Mouse (Mus musculus) testis, adult 2 months (tissue): Measurements from ENCODE around the gene Mael.

ENCODE experiments used
- CTCF ChIP-seq: fragments of 200-500 bp; IDR thresholded peaks from 2 replicates; pipeline ENCODE4 v1.5.1; 2012; ENCODE audit warnings: low read depth, mild to moderate bottlenecking, inconsistent platforms, low read length, moderate library complexity; ENCODE audit not compliant: control insufficient read depth, insufficient read depth, insufficient replicate concordance
- POLR2A ChIP-seq: fragments of 200-500 bp; IDR thresholded peaks from 2 replicates; pipeline ENCODE4 v1.6.1; 2012; ENCODE audit warnings: low read depth, mild to moderate bottlenecking, inconsistent platforms, low read length, moderate library complexity; ENCODE audit not compliant: control insufficient read depth

DNA sequence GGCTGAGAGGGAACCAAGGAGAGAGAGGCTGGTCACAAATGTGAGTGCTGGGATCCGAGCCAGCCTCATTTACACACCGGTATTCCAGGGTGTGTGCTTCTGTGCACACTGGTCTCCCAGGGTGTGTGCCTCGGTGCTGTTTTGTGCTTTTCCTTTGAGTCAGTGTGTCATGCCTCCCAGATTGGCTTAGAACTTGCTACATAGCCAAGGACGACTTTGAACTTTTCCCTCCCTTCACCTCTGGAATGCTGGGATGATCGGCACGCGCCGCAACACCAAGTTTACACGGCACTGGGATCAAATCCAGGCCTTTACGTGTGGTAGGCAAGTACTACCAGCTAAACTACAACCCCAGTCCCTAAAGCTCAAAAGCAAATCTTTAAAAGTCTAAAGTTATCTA is 86.5 kb downstream of the Mael start:
- TF ChIP-seq POLR2A = no peak
- no peak for TF ChIP-seq CTCF
